Mouse (Mus musculus): Measurements from ENCODE around the gene Cebpa.

GRCm38 (mm10) chr7:35108046-35108445 lies 11.0 kb upstream of the Cebpa start:
- TF ChIP-seq CTCF (IDR thresholded peaks at IDR 0.05; ENCODE audit: borderline replicate concordance, control insufficient read depth, extremely low read depth, insufficient read depth, low read length, poor library complexity) (no peak), POLR2A (IDR thresholded peaks at IDR 0.05; ENCODE audit: control insufficient read depth, extremely low read depth, insufficient read depth, low read length, poor library complexity) (no peak)
